Mouse (Mus musculus) fibroblast of lung, adult 2 months (primary cell): ENCODE data around the gene Ush1g.

Experiments used
- DNase-seq: peaks from one replicate; pipeline ENCODE4 v3.0.0-alpha.2; 2011; ENCODE audit warnings: low read depth

Ush1g gene

GRCm38 (mm10) chr11:115321906-115322693 lies at the start of gene Ush1g:
Gene Ush1g, minus strand, starts transcription at chr11:115322041.
- no peak for DNase-seq

- DNase-seq = no peak
These were observed 49.5 kb upstream of the Ush1g start for GRCm38 (mm10) chr11:115371354-115371753.

- no peak for DNase-seq
These were observed 48.5 kb upstream of the Ush1g start for GRCm38 (mm10) chr11:115370368-115370767.

- DNase-seq = no peak
These were observed 45.6 kb upstream of the Ush1g start, which contains the start of gene Hid1 for GRCm38 (mm10) chr11:115367395-115367944. Gene Hid1, minus strand, starts transcription at chr11:115367756.

- DNase-seq = no peak
These were observed 45.0 kb upstream of the Ush1g start for GRCm38 (mm10) chr11:115366706-115367394.

GRCm38 (mm10) chr11:115366039-115366705 lies 44.3 kb upstream of the Ush1g start:
- no peak for DNase-seq

GRCm38 (mm10) chr11:115364136-115364535 lies 42.3 kb upstream of the Ush1g start:
- DNase-seq = no peak

GRCm38 (mm10) chr11:115359726-115360125 lies 37.9 kb upstream of the Ush1g start:
- DNase-seq = no peak

GRCm38 (mm10) chr11:115359293-115359692 lies 37.5 kb upstream of the Ush1g start:
- DNase-seq = no peak

GRCm38 (mm10) chr11:115358468-115358867 lies 36.6 kb upstream of the Ush1g start:
- DNase-seq = no peak

- no peak for DNase-seq
These were observed 32.3 kb upstream of the Ush1g start for GRCm38 (mm10) chr11:115354183-115354582.

- DNase-seq = no peak
These were observed 31.5 kb upstream of the Ush1g start for GRCm38 (mm10) chr11:115353375-115353774.

GRCm38 (mm10) chr11:115349976-115350375 lies 28.1 kb upstream of the Ush1g start:
- no peak for DNase-seq

- DNase-seq = no peak
These were observed 26.9 kb upstream of the Ush1g start for GRCm38 (mm10) chr11:115348681-115349248.

- no peak for DNase-seq
These were observed 23.7 kb upstream of the Ush1g start for GRCm38 (mm10) chr11:115345515-115345914.

GRCm38 (mm10) chr11:115344967-115345366 lies 23.1 kb upstream of the Ush1g start:
- no peak for DNase-seq

- DNase-seq = no peak
These were observed 20.0 kb upstream of the Ush1g start for GRCm38 (mm10) chr11:115341866-115342265.

GRCm38 (mm10) chr11:115341246-115341645 lies 19.4 kb upstream of the Ush1g start:
- DNase-seq = no peak

- DNase-seq = no peak
These were observed 16.0 kb upstream of the Ush1g start for GRCm38 (mm10) chr11:115337826-115338225.

GRCm38 (mm10) chr11:115337350-115337749 lies 15.5 kb upstream of the Ush1g start:
- no peak for DNase-seq

- no peak for DNase-seq
These were observed 14.3 kb upstream of the Ush1g start for GRCm38 (mm10) chr11:115336115-115336514.

- no peak for DNase-seq
These were observed 13.4 kb upstream of the Ush1g start for GRCm38 (mm10) chr11:115335223-115335622.
